Comparison of ENCODE assay signal across 9 mouse cellular contexts in the genomic region with DNA sequence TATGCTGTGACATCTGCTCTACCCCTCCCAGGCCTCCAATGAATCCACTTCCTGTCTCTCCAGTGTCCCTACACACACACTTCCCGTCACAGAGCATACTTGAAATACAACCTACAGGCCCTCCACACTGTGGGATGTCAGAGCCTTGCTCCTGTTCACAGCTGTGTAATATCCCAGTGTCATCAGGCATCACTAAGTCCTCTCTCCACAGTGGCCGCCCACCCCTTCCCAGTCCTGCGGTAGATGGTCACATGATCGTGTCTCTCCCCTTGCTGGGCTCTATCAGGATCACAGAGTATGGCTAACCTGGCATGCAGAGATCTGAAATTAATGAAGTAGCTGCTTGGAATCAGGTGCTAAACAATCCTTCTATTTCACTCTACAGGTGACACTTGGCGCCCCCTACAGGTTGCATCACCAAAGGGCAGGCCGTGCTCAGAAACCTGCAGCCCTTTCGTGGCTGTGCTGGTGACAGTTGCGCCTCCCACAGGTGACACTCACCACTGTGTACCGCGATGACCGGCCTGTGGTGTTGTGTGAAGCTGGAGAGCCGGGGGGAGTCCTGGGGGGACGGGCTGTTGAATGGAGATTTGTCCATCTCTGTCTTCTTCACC. TPM values are rescaled to one million over a fixed set of nuclear protein-coding genes. Genes with fewer than 3 reads are reported as not detected.
DNase-seq lines count a peak whose midpoint lies in the region; ATAC-seq and TF ChIP-seq lines count a peak whose summit lies in the region.
"Had no signal": no experiment of that assay in that cellular context is flagged by ENCODE, and none has a peak within 500 bp of the region (broad histone marks: within the 10 kb centered on the region; RNA-seq: fewer than 3 reads in every experiment).

No protein-coding gene starts in this region.

- no peak for TF ChIP-seq POLR2A in bone marrow, adult 2 months (IDR thresholded peaks at IDR 0.05; ENCODE audit: borderline replicate concordance, control insufficient read depth, low read depth, low read length)

- no peaks in the 10 kb centered on the region for H3K9me3 ChIP-seq in intestine, postnatal 0 days (ENCODE audit: control insufficient read depth)
- no peaks in the 10 kb centered on the region for H3K9me3 ChIP-seq in intestine, embryonic 15.5 days
- H3K9me3 ChIP-seq in heart, embryonic 14.5 days (ENCODE audit: control insufficient read depth, low read length) = no peaks in the 10 kb centered on the region
- H3K9me3 ChIP-seq: liver, embryonic 15.5 days had no signal

- H3K4me2 ChIP-seq in intestine, postnatal 0 days (replicated peaks; ENCODE audit: low read depth) = no peak overlapping the region
- H3K4me2 ChIP-seq in intestine, embryonic 15.5 days (replicated peaks) = no peak overlapping the region
- 0 out of 2 replicates have a peak overlapping the region, but pooled peaks have one; percentile 56 for H3K4me2 ChIP-seq in heart, embryonic 14.5 days (ENCODE audit: low read length)

- H3K36me3 ChIP-seq in intestine, postnatal 0 days (ENCODE audit: control insufficient read depth, insufficient read depth) = peaks cover 28% of the 10 kb centered on the region
- H3K36me3 ChIP-seq in intestine, embryonic 15.5 days = peaks cover 11% of the 10 kb centered on the region; the same call in 1 of the 2 replicates
- peaks cover 62% of the 10 kb centered on the region for H3K36me3 ChIP-seq in heart, embryonic 14.5 days (ENCODE audit: control insufficient read depth, insufficient read depth, low read length)

- no peak overlapping the region for H3K9ac ChIP-seq in intestine, postnatal 0 days (ENCODE audit: low read depth, low read length)
- no peak overlapping the region for H3K9ac ChIP-seq in intestine, embryonic 15.5 days
- no peak overlapping the region for H3K9ac ChIP-seq in heart, embryonic 14.5 days (ENCODE audit: low read length)
- H3K9ac ChIP-seq: liver, embryonic 15.5 days had no signal

- TF ChIP-seq CTCF in intestine, postnatal 0 days (IDR thresholded peaks at IDR 0.05; ENCODE audit: low read depth) = peak; percentile 86
- TF ChIP-seq CTCF in bone marrow, adult 2 months (IDR thresholded peaks at IDR 0.05; ENCODE audit: control insufficient read depth, insufficient read depth, low read length) = peak; percentile 68

- WGBS in intestine, postnatal 0 days = 53% methylated on average over 13 of the region's 13 CpGs
- 55% methylated on average over 13 of the region's 13 CpGs for WGBS in intestine, embryonic 15.5 days
- WGBS in bone marrow, adult 2 months = 57% methylated on average over 13 of the region's 13 CpGs
- WGBS in heart, embryonic 14.5 days = 48% methylated on average over 13 of the region's 13 CpGs

- H3K27me3 ChIP-seq in intestine, postnatal 0 days (replicated peaks; ENCODE audit: control insufficient read depth, insufficient read depth, low read length) = peaks cover 14% of the 10 kb centered on the region; the same call in 1 of the 2 replicates
- no peaks in the 10 kb centered on the region for H3K27me3 ChIP-seq in intestine, embryonic 15.5 days (replicated peaks)
- H3K27me3 ChIP-seq in heart, embryonic 14.5 days (ENCODE audit: control insufficient read depth, insufficient read depth, low read length) = no peaks in the 10 kb centered on the region

- H3K27ac ChIP-seq in intestine, postnatal 0 days (ENCODE audit: low read depth, low read length) = peak overlapping the region; percentile 46; the same call in 1 of the 2 replicates
- H3K27ac ChIP-seq in intestine, embryonic 15.5 days = no peak overlapping the region
- H3K27ac ChIP-seq in bone marrow, adult 2 months (ENCODE audit: control insufficient read depth, insufficient read depth, low read depth, low read length, poor library complexity) = peak overlapping the region; percentile 26; the same call in 1 of the 2 replicates
- peak overlapping the region in 1 of 2 experiments; percentile 11; a peak in 1 of 4 replicates for H3K27ac ChIP-seq in heart, embryonic 14.5 days (replicated peaks in 1 of 2; ENCODE audit: control insufficient read depth in 1 of 2, insufficient read depth in 1 of 2, low read depth in 2 of 2, low read length in 2 of 2)

- no peak for ATAC-seq in intestine, postnatal 0 days
- ATAC-seq in intestine, embryonic 15.5 days = no peak
- ATAC-seq in heart, embryonic 14.5 days (ENCODE audit: insufficient number of reproducible peaks, insufficient read depth, low FRiP score, low read depth) = no peak

- DNase-seq in CD4-positive helper T cell, adult 2 months (ENCODE audit: low read depth, low spot score) = peak; percentile 72
- DNase-seq in lung, postnatal 14 days = peak; percentile 76
- DNase-seq in thymus, postnatal 36 days = peak; percentile 67 to 68
- no peak for DNase-seq in gastrocnemius, adult 18-20 months (ENCODE audit: low spot score)

- peaks cover 26% of the 10 kb centered on the region for H3K4me1 ChIP-seq in intestine, postnatal 0 days (replicated peaks; ENCODE audit: control insufficient read depth, insufficient read depth, low read length)
- H3K4me1 ChIP-seq in intestine, embryonic 15.5 days (replicated peaks) = peaks cover 81% of the 10 kb centered on the region
- peaks cover 17% of the 10 kb centered on the region for H3K4me1 ChIP-seq in bone marrow, adult 2 months (ENCODE audit: control insufficient read depth, insufficient read depth, low read length)
- peaks cover 48 to 80% of the 10 kb centered on the region in 2 experiments for H3K4me1 ChIP-seq in heart, embryonic 14.5 days (ENCODE audit: control insufficient read depth in 2 of 2, insufficient read depth in 2 of 2, low read length in 2 of 2)

- H3K4me3 ChIP-seq in intestine, postnatal 0 days (ENCODE audit: low read depth, low read length) = no peak overlapping the region
- no peak overlapping the region for H3K4me3 ChIP-seq in intestine, embryonic 15.5 days (replicated peaks)
- peak overlapping the region; percentile 2 for H3K4me3 ChIP-seq in bone marrow, adult 2 months (replicated peaks; ENCODE audit: control insufficient read depth, low read depth, low read length)
- H3K4me3 ChIP-seq in heart, embryonic 14.5 days (ENCODE audit: control insufficient read depth in 1 of 2, insufficient read depth in 1 of 2, low read depth in 1 of 2, low read length in 2 of 2) = no peak overlapping the region
- H3K4me3 ChIP-seq: liver, embryonic 15.5 days had no signal

RNA-seq across cellular contexts. Expression of gene Smim24, which starts 12.8 kb away (rescaled TPM):
- 1,233 and 1,333 TPM in 2 replicates for polyA plus RNA-seq in intestine, postnatal 0 days (2015; fragmentation: Nextera tagmentation; extraction: Ambion mirVana)
- 235 and 288 TPM in 2 replicates for polyA plus RNA-seq in intestine, embryonic 15.5 days (2015; fragmentation: Nextera tagmentation; extraction: Ambion mirVana)
- polyA plus RNA-seq in bone marrow, adult 2 months (2011; ENCODE audit: insufficient read depth, insufficient read length, low replicate concordance, missing spikeins) = 7.9 and 18.0 TPM in 2 replicates
- polyA plus RNA-seq in heart, embryonic 14.5 days (2014; fragmentation: Nextera tagmentation; extraction: Ambion mirVana) = 3.8 and 4.7 TPM in 2 replicates
- total RNA-seq in gastrocnemius, adult 18-20 months (2021) = not detected

RNA-seq across cellular contexts. Expression of gene Gm48552, which starts 16.9 kb away (rescaled TPM):
- polyA plus RNA-seq in intestine, postnatal 0 days (2015; fragmentation: Nextera tagmentation; extraction: Ambion mirVana) = 0.31 TPM in 1 of 2 replicates, not detected in the other
- 1.4 TPM in 1 of 2 replicates, not detected in the other for polyA plus RNA-seq in intestine, embryonic 15.5 days (2015; fragmentation: Nextera tagmentation; extraction: Ambion mirVana)
- polyA plus RNA-seq in bone marrow, adult 2 months (2011; ENCODE audit: insufficient read depth, insufficient read length, low replicate concordance, missing spikeins) = not detected in 2 replicates
- 1.0 TPM in 2 replicates for polyA plus RNA-seq in heart, embryonic 14.5 days (2014; fragmentation: Nextera tagmentation; extraction: Ambion mirVana)
- total RNA-seq in gastrocnemius, adult 18-20 months (2021) = under 1 TPM in 1 of 2 experiments, not detected in 1; 0.34 TPM
- polyA plus RNA-seq: liver, embryonic 15.5 days had no signal

RNA-seq across cellular contexts. Expression of gene Gm48551, which starts 21.4 kb away (rescaled TPM):
- polyA plus RNA-seq in intestine, postnatal 0 days (2015; fragmentation: Nextera tagmentation; extraction: Ambion mirVana) = 0.76 and 1.1 TPM in 2 replicates
- polyA plus RNA-seq in intestine, embryonic 15.5 days (2015; fragmentation: Nextera tagmentation; extraction: Ambion mirVana) = 2.8 and 3.6 TPM in 2 replicates
- 3.4 and 4.3 TPM in 2 replicates for polyA plus RNA-seq in bone marrow, adult 2 months (2011; ENCODE audit: insufficient read depth, insufficient read length, low replicate concordance, missing spikeins)
- 1.7 and 2.0 TPM in 2 replicates for polyA plus RNA-seq in heart, embryonic 14.5 days (2014; fragmentation: Nextera tagmentation; extraction: Ambion mirVana)
- under 1 TPM; 0.57 to 0.97 TPM for total RNA-seq in gastrocnemius, adult 18-20 months (2021)

RNA-seq across cellular contexts. Expression of gene Dohh, which starts 21.5 kb away (rescaled TPM):
- polyA plus RNA-seq in intestine, postnatal 0 days (2015; fragmentation: Nextera tagmentation; extraction: Ambion mirVana) = 54.0 and 59.4 TPM in 2 replicates
- polyA plus RNA-seq in intestine, embryonic 15.5 days (2015; fragmentation: Nextera tagmentation; extraction: Ambion mirVana) = 89.2 and 100 TPM in 2 replicates
- polyA plus RNA-seq in bone marrow, adult 2 months (2011; ENCODE audit: insufficient read depth, insufficient read length, low replicate concordance, missing spikeins) = 14.6 and 23.0 TPM in 2 replicates
- polyA plus RNA-seq in heart, embryonic 14.5 days (2014; fragmentation: Nextera tagmentation; extraction: Ambion mirVana) = 52.6 and 53.5 TPM in 2 replicates
- 10 to 100 TPM; 41.1 to 44.1 TPM for total RNA-seq in gastrocnemius, adult 18-20 months (2021)

RNA-seq across cellular contexts. Expression of gene Fzr1, which starts 27.4 kb away (rescaled TPM):
- 40.8 and 45.2 TPM in 2 replicates for polyA plus RNA-seq in intestine, postnatal 0 days (2015; fragmentation: Nextera tagmentation; extraction: Ambion mirVana)
- polyA plus RNA-seq in intestine, embryonic 15.5 days (2015; fragmentation: Nextera tagmentation; extraction: Ambion mirVana) = 83.2 and 85.7 TPM in 2 replicates
- 126 and 131 TPM in 2 replicates for polyA plus RNA-seq in bone marrow, adult 2 months (2011; ENCODE audit: insufficient read depth, insufficient read length, low replicate concordance, missing spikeins)
- 64.6 and 67.0 TPM in 2 replicates for polyA plus RNA-seq in heart, embryonic 14.5 days (2014; fragmentation: Nextera tagmentation; extraction: Ambion mirVana)
- total RNA-seq in gastrocnemius, adult 18-20 months (2021) = 10 to 100 TPM; 15.3 to 15.4 TPM

Comparison
In these comparisons a context has a peak if more than half of its experiments do, and no peak if none do; other contexts are left out.
1. RNA of gene Smim24, which starts 12.8 kb away (polyA plus RNA-seq): 1,233 to 1,333 TPM in intestine, postnatal 0 days and 235 to 288 TPM in intestine, embryonic 15.5 days; 7.9 to 18.0 TPM in bone marrow, adult 2 months and 3.8 to 4.7 TPM in heart, embryonic 14.5 days; every median in the first group is over 10 times any median in the second.